Mouse (Mus musculus) adrenal gland, postnatal 4 days (tissue): ENCODE results near the gene Rnf24. TPM values are rescaled to one million over a fixed set of nuclear protein-coding genes. Genes with fewer than 3 reads are reported as not detected.
"Not testable (repeated sequence)": the region's sequence is repeated elsewhere in the genome, so short reads cannot be mapped to it uniquely, and the experiment has no call there.

Source experiments
- DNase-seq, 2 experiments: peaks; one replicate each; pipeline ENCODE4 v3.0.0; 2021 to 2022; ENCODE audit warnings: low spot score in 2 of 2, mixed read lengths in 2 of 2
- total RNA-seq, 2 experiments: library from RNA; stranded (reverse); gene quantifications; 2 replicates each; pipeline ENCODE4 v1.2.3; 2021

The Rnf24 gene
- total RNA-seq, 2 experiments from 2014 or later = 9.4 to 9.7 TPM

- no peak for DNase-seq
These were observed 8.2 kb downstream of the Rnf24 start for GRCm38 (mm10) chr2:131344449-131344848.

GRCm38 (mm10) chr2:131337602-131338001 lies 15.1 kb downstream of the Rnf24 start:
- DNase-seq = no peak

DNA sequence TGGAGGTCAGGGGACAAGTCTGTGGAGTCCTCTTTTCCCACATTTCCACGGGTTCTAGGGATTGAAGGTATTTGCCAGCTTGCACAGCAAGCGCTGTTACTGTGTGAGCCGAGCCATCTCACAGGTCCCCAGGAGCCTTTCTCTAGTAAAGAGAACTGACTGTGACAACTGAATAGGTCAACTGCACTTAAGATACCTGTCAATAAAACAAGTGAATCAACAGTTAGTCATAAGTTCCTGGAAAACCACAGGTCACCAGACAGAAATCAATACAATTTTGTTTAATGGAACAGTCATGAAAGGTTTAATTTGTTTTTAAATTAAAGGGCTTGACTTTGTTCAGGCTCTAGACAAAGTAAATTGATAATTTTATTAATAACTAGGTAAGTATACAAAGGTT lies 22.1 kb downstream of the Rnf24 start:
- DNase-seq = no peak

GRCm38 (mm10) chr2:131328981-131329380 lies 23.7 kb downstream of the Rnf24 start:
- no peak for DNase-seq

- no peak for DNase-seq
These were observed 26.6 kb downstream of the Rnf24 start for GRCm38 (mm10) chr2:131326044-131326443.

DNA sequence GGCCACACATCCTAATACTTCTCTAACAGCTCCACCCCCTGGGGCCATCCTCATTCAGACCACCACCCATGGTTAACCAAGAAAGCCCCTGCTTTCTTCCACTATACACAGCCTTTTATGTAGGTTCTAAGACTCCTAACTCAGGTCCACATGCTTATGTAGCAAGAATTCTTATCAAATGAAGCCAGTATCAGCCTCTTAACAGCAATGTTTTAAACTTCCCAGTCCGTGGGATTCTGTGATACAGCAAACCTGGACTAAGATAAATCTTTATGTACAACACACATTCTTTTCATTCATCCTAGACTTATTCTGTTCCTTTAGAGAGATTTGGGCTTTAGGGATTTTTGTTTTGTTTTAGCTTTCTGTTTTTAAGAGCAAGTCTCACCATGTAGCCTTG lies 29.0 kb downstream of the Rnf24 start:
- DNase-seq = no peak

- not testable (repeated sequence) for DNase-seq
These were observed 31.5 kb downstream of the Rnf24 start for GRCm38 (mm10) chr2:131321192-131321591.

DNA sequence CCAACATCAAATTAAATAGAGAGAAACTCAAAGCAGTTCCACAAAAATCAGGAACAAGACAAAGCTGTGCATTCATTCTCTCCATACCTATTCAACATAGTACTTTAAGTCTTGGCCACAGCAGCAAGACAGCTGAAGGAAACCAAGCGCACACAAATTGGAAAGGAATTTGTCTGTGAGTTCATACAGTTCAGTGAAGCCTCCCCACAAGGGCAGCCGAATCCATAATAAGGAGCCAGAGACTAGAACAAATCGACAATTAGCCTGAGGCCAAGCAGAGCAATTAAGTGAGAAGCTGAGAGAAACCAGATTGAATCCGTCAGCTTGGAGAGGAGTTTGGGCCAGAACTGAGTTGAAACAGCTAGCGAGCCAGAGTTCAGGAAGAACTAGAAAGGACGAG lies 33.3 kb downstream of the Rnf24 start:
- DNase-seq = no peak

DNA sequence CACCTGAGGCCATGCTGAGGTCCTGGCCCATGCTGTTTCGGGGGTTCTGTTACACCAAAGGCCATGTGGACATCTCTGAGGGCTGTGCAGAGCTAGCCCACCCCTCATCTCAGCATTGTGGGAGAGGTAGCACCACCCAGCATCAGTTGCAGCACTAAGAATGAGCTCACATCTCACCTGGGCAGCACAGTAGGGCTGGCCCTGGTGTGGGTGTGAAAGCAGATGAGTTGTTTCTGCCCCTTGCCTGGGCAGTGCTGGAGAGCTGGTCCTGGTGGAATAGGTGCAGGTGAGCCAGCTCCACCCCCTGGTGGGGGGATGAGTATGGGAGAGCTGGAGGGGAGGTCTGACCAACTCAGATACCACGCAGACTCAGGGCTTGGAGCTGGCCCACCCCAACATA lies 36.5 kb downstream of the Rnf24 start:
- no peak for DNase-seq

DNA sequence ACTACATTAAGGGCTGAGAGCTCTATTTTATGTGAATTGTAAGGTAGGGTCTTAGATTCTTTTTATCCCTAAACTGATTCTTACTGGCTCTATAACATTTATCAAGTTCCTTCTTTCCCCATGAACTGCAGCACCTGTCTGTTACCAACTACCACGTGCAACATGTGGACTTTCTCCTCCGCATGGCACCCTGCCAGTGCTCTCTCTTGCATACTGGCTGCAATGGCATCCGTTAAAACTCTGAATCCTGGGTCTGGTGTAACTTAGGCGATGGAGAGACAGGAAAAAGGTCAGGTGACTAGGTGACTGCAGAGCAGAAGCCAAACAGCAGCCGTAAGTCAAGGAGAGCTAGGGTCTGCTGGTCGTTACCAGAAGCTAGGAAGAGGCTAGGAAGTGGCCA lies 43.4 kb downstream of the Rnf24 start:
- DNase-seq = no peak

DNA sequence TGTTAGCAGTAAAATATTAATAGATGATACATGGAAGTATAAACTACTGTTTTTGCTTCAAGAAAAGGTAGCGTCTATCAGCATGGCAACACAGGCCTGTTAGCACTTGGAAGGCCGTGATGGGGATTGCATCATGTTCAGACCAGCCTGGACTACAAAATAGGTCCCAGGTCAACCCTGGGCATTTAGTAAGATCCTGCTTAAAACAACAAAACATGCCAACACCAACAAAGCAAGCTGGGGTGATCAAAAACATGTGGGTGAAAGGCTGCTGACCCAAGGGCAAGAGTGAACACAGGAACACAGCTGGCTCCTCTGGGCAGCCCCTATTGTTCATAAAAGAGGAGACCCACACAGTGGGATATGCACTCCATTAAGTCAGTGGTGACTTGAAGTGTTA lies 44.9 kb downstream of the Rnf24 start:
- no peak for DNase-seq

- no peak for DNase-seq
These were observed 45.3 kb downstream of the Rnf24 start for GRCm38 (mm10) chr2:131307391-131307790.

DNA sequence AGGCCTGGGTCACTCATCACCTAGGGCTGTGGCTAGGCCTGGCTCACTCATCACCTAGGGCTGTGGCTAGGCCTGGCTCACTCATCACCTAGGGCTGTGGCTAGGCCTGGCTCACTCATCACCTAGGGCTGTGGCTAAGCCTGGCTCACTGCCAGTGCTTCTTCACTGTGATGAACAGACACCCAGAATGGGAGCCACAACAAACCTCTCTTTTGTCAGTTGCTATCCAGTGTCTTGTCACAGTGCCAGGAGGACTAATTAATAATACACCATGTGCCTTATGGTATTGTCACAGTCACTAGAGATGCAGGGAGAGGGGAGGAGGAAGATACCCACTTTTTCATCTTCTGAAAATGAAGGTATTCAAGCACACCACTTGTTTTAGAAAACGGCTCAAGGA lies 47.5 kb downstream of the Rnf24 start:
- DNase-seq = not testable (repeated sequence)

DNA sequence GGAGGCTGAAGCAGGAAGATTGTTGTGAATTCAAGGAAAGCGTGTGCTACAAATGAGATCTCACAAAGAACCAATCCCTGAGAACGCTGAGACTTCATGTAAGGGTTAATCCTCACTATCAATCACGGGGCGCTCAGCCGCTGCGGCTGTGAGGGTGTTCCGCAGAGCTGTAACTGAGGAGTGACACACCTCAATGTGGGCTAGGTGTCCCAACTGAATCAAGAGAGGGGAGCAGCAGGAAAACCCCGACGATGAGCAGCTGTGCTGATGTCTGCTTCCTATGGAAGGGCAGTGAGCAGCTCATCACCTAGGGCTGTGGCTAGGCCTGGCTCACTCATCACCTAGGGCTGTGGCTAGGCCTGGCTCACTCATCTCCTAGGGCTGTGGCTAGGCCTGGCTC lies 48.2 kb downstream of the Rnf24 start:
- no peak for DNase-seq

- DNase-seq = no peak
These were observed 51.1 kb downstream of the Rnf24 start for GRCm38 (mm10) chr2:131301635-131302034.

DNA sequence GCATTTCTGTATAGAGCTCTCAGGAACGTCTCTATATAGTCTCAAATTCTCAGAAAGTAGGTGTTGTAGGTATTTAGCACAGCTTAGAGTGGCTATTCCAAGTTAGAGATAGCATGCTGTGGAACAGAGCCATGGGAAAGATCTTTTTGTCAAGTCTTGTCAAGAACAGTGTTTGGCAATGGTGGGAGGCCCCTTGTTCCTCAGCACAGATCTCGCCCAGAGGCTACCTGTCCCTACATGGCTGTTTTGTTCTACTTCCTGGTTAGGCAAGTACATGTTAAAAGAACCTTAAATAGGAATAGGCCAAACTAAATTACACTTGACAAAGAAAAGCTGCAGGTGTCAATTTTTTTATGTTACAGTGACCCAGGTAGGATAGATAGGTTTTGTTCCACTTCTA lies 52.2 kb downstream of the Rnf24 start:
- no peak for DNase-seq

- not testable (repeated sequence) for DNase-seq
These were observed 54.0 kb downstream of the Rnf24 start for GRCm38 (mm10) chr2:131298674-131299073.

DNA sequence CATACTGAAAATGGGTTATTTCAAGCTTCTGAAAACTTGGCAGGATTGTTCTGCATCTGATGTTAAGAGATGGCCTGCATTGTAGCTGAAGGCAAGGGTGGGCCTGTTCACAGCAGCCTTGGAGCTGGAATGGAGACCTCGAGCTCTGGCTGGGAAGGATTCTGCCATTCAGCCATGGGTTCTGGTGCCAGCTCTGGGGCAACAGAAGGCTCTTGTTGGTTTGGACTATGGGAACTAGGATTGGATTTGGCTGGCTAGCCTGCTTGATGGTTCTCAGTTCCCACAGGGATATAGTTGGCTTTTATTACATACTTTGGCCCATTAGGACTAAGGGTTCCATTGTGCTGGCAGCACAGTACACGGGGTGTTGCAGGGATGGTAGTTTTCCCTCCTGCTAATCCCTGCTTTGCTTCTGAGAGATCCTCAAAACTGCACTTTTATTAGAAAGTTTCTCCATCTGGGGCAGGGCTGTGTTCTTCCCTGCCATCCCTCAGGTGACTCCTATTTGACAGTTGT lies 55.9 kb downstream of the Rnf24 start:
- no peak for DNase-seq

GRCm38 (mm10) chr2:131290669-131291068 lies 62.0 kb downstream of the Rnf24 start:
- DNase-seq = no peak

GRCm38 (mm10) chr2:131286276-131286675 lies 66.4 kb downstream of the Rnf24 start:
- no peak for DNase-seq

- DNase-seq = no peak
These were observed 71.1 kb downstream of the Rnf24 start for GRCm38 (mm10) chr2:131281596-131281995.

DNA sequence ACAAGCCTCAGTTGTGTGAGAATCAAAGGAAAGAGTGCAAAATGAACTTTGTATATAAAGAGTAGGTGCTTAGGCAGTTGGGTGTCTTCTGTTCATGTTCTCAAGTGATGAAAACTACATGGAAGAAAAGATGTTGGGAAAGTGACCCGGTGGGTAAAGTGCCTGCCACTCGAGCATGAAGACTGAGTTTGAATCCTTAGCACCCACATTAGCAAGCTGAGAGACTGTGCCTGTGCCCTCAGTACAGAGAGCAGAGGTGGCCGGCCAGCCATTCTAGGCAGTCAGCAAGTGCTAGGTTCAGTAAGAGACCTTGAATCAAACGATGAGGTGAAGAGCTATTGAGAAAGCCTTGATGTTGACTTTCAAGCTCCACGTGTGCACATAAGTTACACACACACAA lies 76.0 kb downstream of the Rnf24 start:
- no peak for DNase-seq

GRCm38 (mm10) chr2:131275493-131275892 lies 77.2 kb downstream of the Rnf24 start:
- no peak for DNase-seq

DNA sequence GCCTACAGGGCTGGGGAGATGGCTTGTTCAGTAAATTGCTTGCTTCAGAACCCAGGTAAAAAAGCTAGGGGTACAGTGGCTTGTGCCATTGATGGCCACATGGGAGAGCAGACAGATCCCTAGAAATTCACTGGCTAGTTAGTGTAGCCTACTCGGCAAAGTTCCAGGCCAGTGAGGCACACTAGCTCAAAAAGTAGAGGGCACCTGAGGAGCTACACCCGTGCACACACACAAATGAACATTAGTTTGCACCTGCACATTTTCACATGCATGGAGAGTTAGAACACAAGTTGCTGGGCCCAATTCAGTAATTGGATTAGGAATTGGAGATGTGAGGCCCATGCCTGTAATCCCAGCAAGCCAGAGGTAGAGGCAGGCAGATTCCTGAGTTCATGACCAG lies 87.6 kb downstream of the Rnf24 start:
- DNase-seq = no peak
